Mouse (Mus musculus): ENCODE results near the gene Cadps2. TPM values are rescaled to one million over a fixed set of nuclear protein-coding genes. Genes with fewer than 3 reads are reported as not detected.

Gene Cadps2
- polyA plus RNA-seq, 1 experiment from 2014 or later: 0.18 TPM

GRCm38 (mm10) chr6:23568688-23569087, 270.5 kb downstream of the Cadps2 start:
- Histone ChIP-seq H3K9me3 (ENCODE audit: low read length) (0 out of 2 replicates have a peak, but pooled peaks cover 2% of the 10 kb centered on the region), H3K4me3 (ENCODE audit: low read depth, low read length) (no peak overlapping the region), H3K4me2 (ENCODE audit: low read depth, low read length) (no peak overlapping the region), H3K4me1 (ENCODE audit: insufficient read depth) (no peaks in the 10 kb centered on the region), H3K27me3 (ENCODE audit: insufficient read depth, low read length) (no peaks in the 10 kb centered on the region), H3K36me3 (replicated peaks; ENCODE audit: insufficient read depth, low read length) (no peaks in the 10 kb centered on the region), H3K27ac (ENCODE audit: low read depth) (no peak overlapping the region), H3K9ac (replicated peaks) (no peak overlapping the region)
- no peak for DNase-seq
- ATAC-seq: no peak
- 70% methylated on average over 1 of the region's 1 CpGs for WGBS (ENCODE audit: insufficient replicate concordance)
- TF ChIP-seq CTCF (IDR thresholded peaks at IDR 0.05; ENCODE audit: low read depth): no peak
- TF ChIP-seq EP300 (IDR thresholded peaks at IDR 0.05; ENCODE audit: low read depth): no peak

GRCm38 (mm10) chr6:23567651-23568050, 271.6 kb downstream of the Cadps2 start:
- Histone ChIP-seq H3K27ac (ENCODE audit: low read depth) (no peak overlapping the region), H3K27me3 (ENCODE audit: insufficient read depth, low read length) (no peaks in the 10 kb centered on the region), H3K4me1 (ENCODE audit: insufficient read depth) (no peaks in the 10 kb centered on the region), H3K4me2 (ENCODE audit: low read depth, low read length) (no peak overlapping the region), H3K9me3 (ENCODE audit: low read length) (0 out of 2 replicates have a peak, but pooled peaks cover 2% of the 10 kb centered on the region), H3K4me3 (ENCODE audit: low read depth, low read length) (no peak overlapping the region), H3K9ac (replicated peaks) (no peak overlapping the region), H3K36me3 (replicated peaks; ENCODE audit: insufficient read depth, low read length) (no peaks in the 10 kb centered on the region)
- WGBS (ENCODE audit: insufficient replicate concordance): 80% methylated on average over 1 of the region's 1 CpGs
- DNase-seq: no peak
- TF ChIP-seq CTCF (IDR thresholded peaks at IDR 0.05; ENCODE audit: low read depth) (no peak), EP300 (IDR thresholded peaks at IDR 0.05; ENCODE audit: low read depth) (no peak)
- no peak for ATAC-seq

DNA sequence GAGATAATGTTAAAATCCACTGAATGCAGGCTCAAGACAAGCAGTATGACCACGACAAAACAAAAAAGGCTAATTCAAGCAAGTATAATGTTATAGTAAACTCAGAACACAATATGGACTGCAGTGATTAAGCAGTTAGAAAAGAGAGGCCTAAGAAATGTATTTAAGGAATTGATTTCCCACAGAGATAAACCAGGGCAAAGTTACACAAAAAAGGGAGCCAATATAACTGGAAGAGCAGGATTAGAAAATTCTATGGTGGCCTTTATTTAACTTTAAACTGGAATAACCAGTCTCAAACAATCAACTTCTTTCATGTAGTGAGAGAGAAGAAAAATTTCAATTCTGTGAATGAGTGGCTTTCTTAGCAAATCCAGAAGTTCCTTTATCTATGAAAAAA, 289.3 kb downstream of the Cadps2 start:
- Histone ChIP-seq H3K4me2 (ENCODE audit: low read depth, low read length) (no peak overlapping the region), H3K4me3 (ENCODE audit: low read depth, low read length) (no peak overlapping the region), H3K9me3 (ENCODE audit: low read length) (no peaks in the 10 kb centered on the region), H3K27ac (ENCODE audit: low read depth) (no peak overlapping the region), H3K9ac (replicated peaks) (no peak overlapping the region), H3K36me3 (replicated peaks; ENCODE audit: insufficient read depth, low read length) (no peaks in the 10 kb centered on the region), H3K4me1 (ENCODE audit: insufficient read depth) (no peaks in the 10 kb centered on the region), H3K27me3 (ENCODE audit: insufficient read depth, low read length) (no peaks in the 10 kb centered on the region)
- WGBS (ENCODE audit: insufficient replicate concordance): 62% methylated on average over 1 of the region's 1 CpGs
- DNase-seq (no peak), ATAC-seq (no peak)
- no peak for TF ChIP-seq EP300 (IDR thresholded peaks at IDR 0.05; ENCODE audit: low read depth)
- TF ChIP-seq CTCF (IDR thresholded peaks at IDR 0.05; ENCODE audit: low read depth): no peak

GRCm38 (mm10) chr6:23523710-23524109, 315.5 kb downstream of the Cadps2 start:
- 74% methylated on average over 2 of the region's 2 CpGs for WGBS (ENCODE audit: insufficient replicate concordance)
- H3K9ac ChIP-seq (replicated peaks): no peak overlapping the region
- 0 out of 2 replicates have a peak, but pooled peaks cover 2% of the 10 kb centered on the region for H3K9me3 ChIP-seq (ENCODE audit: low read length)
- ATAC-seq (no peak), DNase-seq (no peak)
- H3K4me2 ChIP-seq (ENCODE audit: low read depth, low read length): no peak overlapping the region
- H3K36me3 ChIP-seq (replicated peaks; ENCODE audit: insufficient read depth, low read length): no peaks in the 10 kb centered on the region
- TF ChIP-seq CTCF (IDR thresholded peaks at IDR 0.05; ENCODE audit: low read depth) (no peak), EP300 (IDR thresholded peaks at IDR 0.05; ENCODE audit: low read depth) (no peak)
- no peaks in the 10 kb centered on the region for H3K4me1 ChIP-seq (ENCODE audit: insufficient read depth)
- H3K27ac ChIP-seq (ENCODE audit: low read depth): no peak overlapping the region
- H3K27me3 ChIP-seq (ENCODE audit: insufficient read depth, low read length): no peaks in the 10 kb centered on the region
- H3K4me3 ChIP-seq (ENCODE audit: low read depth, low read length): no peak overlapping the region

- no peak overlapping the region for H3K4me3 ChIP-seq (ENCODE audit: low read depth, low read length)
- TF ChIP-seq EP300 (IDR thresholded peaks at IDR 0.05; ENCODE audit: low read depth) (no peak), CTCF (IDR thresholded peaks at IDR 0.05; ENCODE audit: low read depth) (no peak)
- H3K4me1 ChIP-seq (ENCODE audit: insufficient read depth): no peaks in the 10 kb centered on the region
- H3K9ac ChIP-seq (replicated peaks): no peak overlapping the region
- DNase-seq (no peak), ATAC-seq (no peak)
- H3K27ac ChIP-seq (ENCODE audit: low read depth): no peak overlapping the region
- no peaks in the 10 kb centered on the region for H3K36me3 ChIP-seq (replicated peaks; ENCODE audit: insufficient read depth, low read length)
- no peaks in the 10 kb centered on the region for H3K27me3 ChIP-seq (ENCODE audit: insufficient read depth, low read length)
- 0 out of 2 replicates have a peak, but pooled peaks cover 2% of the 10 kb centered on the region for H3K9me3 ChIP-seq (ENCODE audit: low read length)
- WGBS (ENCODE audit: insufficient replicate concordance): 81% methylated on average over 5 of the region's 5 CpGs
- no peak overlapping the region for H3K4me2 ChIP-seq (ENCODE audit: low read depth, low read length)
Measured at GRCm38 (mm10) chr6:23522556-23522955, 316.7 kb downstream of the Cadps2 start.

GRCm38 (mm10) chr6:23498611-23499010, 340.6 kb downstream of the Cadps2 start:
- Histone ChIP-seq H3K27ac (ENCODE audit: low read depth) (no peak overlapping the region), H3K36me3 (replicated peaks; ENCODE audit: insufficient read depth, low read length) (no peaks in the 10 kb centered on the region), H3K9ac (replicated peaks) (no peak overlapping the region)

DNA sequence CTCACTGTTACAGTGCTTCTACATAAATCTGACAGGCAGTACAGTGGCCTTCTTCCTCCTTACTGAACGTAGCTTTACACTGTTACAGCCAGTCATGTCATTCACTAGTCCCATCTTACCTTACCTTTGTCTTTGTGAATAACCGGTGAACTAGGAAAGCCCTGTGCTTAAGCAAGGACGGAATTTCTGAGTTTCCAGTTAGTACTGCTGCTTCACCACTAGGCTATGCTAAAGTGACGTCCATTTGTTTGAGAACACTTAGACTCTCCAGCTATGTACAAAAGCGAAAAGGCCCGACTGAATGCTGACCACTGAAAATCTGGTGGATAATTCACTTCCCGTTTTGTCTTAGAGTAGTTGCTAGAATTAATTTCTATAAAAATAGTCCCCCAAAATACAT, 347.4 kb downstream of the Cadps2 start:
- DNase-seq (no peak), ATAC-seq (no peak)
- Histone ChIP-seq H3K4me1 (ENCODE audit: insufficient read depth) (no peaks in the 10 kb centered on the region), H3K27ac (ENCODE audit: low read depth) (no peak overlapping the region), H3K9ac (replicated peaks) (no peak overlapping the region), H3K4me3 (ENCODE audit: low read depth, low read length) (no peak overlapping the region), H3K36me3 (replicated peaks; ENCODE audit: insufficient read depth, low read length) (no peaks in the 10 kb centered on the region), H3K4me2 (ENCODE audit: low read depth, low read length) (no peak overlapping the region), H3K9me3 (ENCODE audit: low read length) (no peaks in the 10 kb centered on the region), H3K27me3 (ENCODE audit: insufficient read depth, low read length) (no peaks in the 10 kb centered on the region)
- WGBS (ENCODE audit: insufficient replicate concordance): 47% methylated on average over 7 of the region's 7 CpGs
- TF ChIP-seq EP300 (IDR thresholded peaks at IDR 0.05; ENCODE audit: low read depth) (no peak), CTCF (IDR thresholded peaks at IDR 0.05; ENCODE audit: low read depth) (peak; percentile 54)

More at GRCm38 (mm10) chr6:23498611-23499010, 340.6 kb downstream of the Cadps2 start:
- 53% methylated on average over 5 of the region's 5 CpGs for WGBS (ENCODE audit: insufficient replicate concordance)
- no peaks in the 10 kb centered on the region for H3K9me3 ChIP-seq (ENCODE audit: low read length)
- no peak overlapping the region for H3K4me3 ChIP-seq (ENCODE audit: low read depth, low read length)
- no peak overlapping the region for H3K4me2 ChIP-seq (ENCODE audit: low read depth, low read length)
- H3K27me3 ChIP-seq (ENCODE audit: insufficient read depth, low read length): no peaks in the 10 kb centered on the region
- no peak for DNase-seq
- no peaks in the 10 kb centered on the region for H3K4me1 ChIP-seq (ENCODE audit: insufficient read depth)
- TF ChIP-seq EP300 (IDR thresholded peaks at IDR 0.05; ENCODE audit: low read depth): no peak
- TF ChIP-seq CTCF (IDR thresholded peaks at IDR 0.05; ENCODE audit: low read depth): no peak
- no peak for ATAC-seq
